Mouse (Mus musculus) stomach, embryonic 16.5 days (tissue): ENCODE results near the gene Rpl13a. TPM values are rescaled to one million over a fixed set of nuclear protein-coding genes. Genes with fewer than 3 reads are reported as not detected.
A peak's percentile ranks its signal among the peaks of the same experiment; 100 is the strongest.

ENCODE experiments used
- ATAC-seq: fragments of 200-750 bp; cut with Nextera tagmentation; 2 replicates; pipeline ENCODE4 v1.8.0; 2017; ENCODE audit warnings: moderate number of reproducible peaks, moderate TSS enrichment; ENCODE audit not compliant: insufficient read depth, low FRiP score
- H3K27ac ChIP-seq: fragments of 300-500 bp; sonication (generic); 2 replicates; pipeline ENCODE4 v1.5.1; 2014; ENCODE audit warnings: low read length
- H3K27me3 ChIP-seq: fragments of 300-500 bp; sonication (generic); 2 replicates; pipeline ENCODE4 v1.6.1; 2014; ENCODE audit warnings: low read length, control low read depth, mixed read lengths; ENCODE audit not compliant: control insufficient read depth, insufficient read depth
- H3K36me3 ChIP-seq: fragments of 300-500 bp; sonication (generic); 2 replicates; pipeline ENCODE4 v1.6.1; 2014; ENCODE audit warnings: low read length; ENCODE audit not compliant: control insufficient read depth, insufficient read depth
- H3K4me1 ChIP-seq: fragments of 300-500 bp; sonication (generic); 2 replicates; pipeline ENCODE4 v1.6.1; 2014; ENCODE audit warnings: low read length, control low read depth, mixed read lengths; ENCODE audit not compliant: control insufficient read depth, insufficient read depth
- H3K4me2 ChIP-seq: fragments of 300-500 bp; sonication (generic); 2 replicates; pipeline ENCODE4 v1.6.1; 2014; ENCODE audit warnings: low read depth, low read length, mixed read lengths
- H3K4me3 ChIP-seq: fragments of 300-500 bp; sonication (generic); replicated peaks from 2 replicates; pipeline ENCODE4 v1.5.1; 2014; ENCODE audit warnings: mild to moderate bottlenecking, low read length
- H3K9ac ChIP-seq: fragments of 300-500 bp; sonication (generic); 2 replicates; pipeline ENCODE4 v1.6.1; 2014; ENCODE audit warnings: low read length
- H3K9me3 ChIP-seq: fragments of 300-500 bp; sonication (generic); replicated peaks from 2 replicates; pipeline ENCODE4 v1.6.1; 2016; ENCODE audit warnings: low read length, control low read depth; ENCODE audit not compliant: control insufficient read depth
- WGBS: fragments of 180-500 bp; shearing (Covaris S2); extraction: QIAGEN DNeasy Blood & Tissue Kit; methylation state at CpG from one replicate; pipeline ENCODE4 v1.1.7; 2014; 5-methylcytosine and 5-hydroxymethylcytosine counted together
- polyA plus RNA-seq: library from polyadenylated mRNA; unstranded; fragments of >200 nt; fragmentation: Nextera tagmentation; extraction: Ambion mirVana; gene quantifications from 2 replicates; pipeline ENCODE4 v1.2.1, GENCODE M21; 2015

Rpl13a gene
- polyA plus RNA-seq, 1 experiment from 2014 or later = 1,332 TPM

GRCm38 (mm10) chr7:45141914-45142313, 13.4 kb upstream of the Rpl13a start:
- H3K27ac ChIP-seq = no peak overlapping the region
- H3K27me3 ChIP-seq = no peaks in the 10 kb centered on the region
- no peaks in the 10 kb centered on the region for H3K9me3 ChIP-seq
- H3K4me3 ChIP-seq = no peak overlapping the region
- 83% methylated on average over 5 of the region's 5 CpGs for WGBS
- 0 out of 2 replicates have a peak, but pooled peaks cover 4% of the 10 kb centered on the region for H3K4me1 ChIP-seq
- H3K9ac ChIP-seq = no peak overlapping the region
- no peaks in the 10 kb centered on the region; the same call in none of the 2 replicates for H3K36me3 ChIP-seq
- H3K4me2 ChIP-seq = no peak overlapping the region
- no peak for ATAC-seq

DNA sequence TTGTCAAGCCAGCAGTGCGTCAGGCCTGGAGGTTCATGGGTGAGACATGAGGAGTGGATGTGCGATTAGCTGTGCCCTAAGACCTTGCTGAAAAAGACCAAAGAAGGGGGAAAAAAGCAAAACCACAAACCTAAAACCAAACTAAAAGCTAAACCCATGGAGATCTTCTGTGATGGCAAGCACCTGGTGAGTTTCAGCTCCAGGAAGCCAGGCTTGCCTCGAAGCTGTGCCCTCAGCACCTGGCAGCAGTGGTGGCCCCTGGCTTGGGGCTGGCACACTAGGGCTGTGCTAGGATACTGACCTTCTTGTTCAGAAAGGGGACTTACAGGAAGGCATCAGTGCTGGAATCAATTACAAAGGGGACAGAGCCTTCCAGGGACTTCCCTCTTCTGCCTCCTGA, 12.8 kb upstream of the Rpl13a start:
- Histone ChIP-seq H3K4me3 (no peak overlapping the region), H3K4me2 (no peak overlapping the region), H3K27me3 (no peaks in the 10 kb centered on the region), H3K4me1 (0 out of 2 replicates have a peak, but pooled peaks cover 4% of the 10 kb centered on the region), H3K9me3 (no peaks in the 10 kb centered on the region), H3K36me3 (no peaks in the 10 kb centered on the region; the same call in none of the 2 replicates), H3K9ac (no peak overlapping the region), H3K27ac (no peak overlapping the region)
- 86% methylated on average over 3 of the region's 3 CpGs for WGBS
- no peak for ATAC-seq

DNA sequence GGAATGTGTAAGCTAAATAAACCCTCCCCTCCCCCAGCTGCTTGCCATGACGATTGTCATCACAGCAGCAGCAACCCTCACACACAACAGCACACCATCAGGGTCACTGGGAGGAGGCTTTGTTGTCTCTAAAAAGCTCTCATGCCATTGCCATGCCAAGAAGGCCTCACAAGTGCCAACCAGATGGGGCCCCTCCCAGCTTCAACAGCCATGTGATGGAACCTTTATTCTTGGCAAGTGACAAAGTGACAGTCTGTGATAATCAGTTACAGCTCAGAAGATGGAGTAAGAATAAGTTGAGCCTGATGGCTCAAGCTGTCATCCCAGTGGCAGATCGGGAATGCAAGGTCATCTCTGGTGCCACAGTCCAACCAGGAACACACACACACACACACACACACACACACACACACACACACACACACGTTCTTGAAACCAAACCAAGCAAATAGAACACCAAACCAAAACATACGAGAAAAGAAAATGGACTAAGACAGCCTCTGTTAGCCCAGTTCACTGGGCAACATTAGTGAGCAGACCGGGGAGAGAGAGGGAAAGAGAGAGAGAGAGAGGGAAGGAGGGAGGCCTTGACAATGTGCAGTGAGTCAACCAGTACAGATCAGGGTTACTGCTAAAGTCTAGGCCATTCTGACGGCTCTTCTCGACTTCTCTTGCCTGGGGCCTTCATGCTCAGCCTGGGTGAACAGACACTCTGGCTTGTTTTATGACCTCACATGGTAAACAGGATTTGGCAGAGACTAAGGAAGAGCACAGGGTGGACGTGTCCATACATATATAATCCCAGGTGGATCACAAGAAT, 11.6 kb upstream of the Rpl13a start:
- no peak overlapping the region for H3K27ac ChIP-seq
- H3K9ac ChIP-seq = no peak overlapping the region
- no peaks in the 10 kb centered on the region; the same call in 1 of the 2 replicates for H3K36me3 ChIP-seq
- H3K4me2 ChIP-seq = no peak overlapping the region
- no peak overlapping the region for H3K4me3 ChIP-seq
- 72% methylated on average over 8 of the region's 8 CpGs for WGBS
- no peak for ATAC-seq
- H3K4me1 ChIP-seq = peaks cover 9% of the 10 kb centered on the region; the same call in 1 of the 2 replicates
- H3K9me3 ChIP-seq = no peaks in the 10 kb centered on the region
- H3K27me3 ChIP-seq = no peaks in the 10 kb centered on the region

- ATAC-seq = no peak
- H3K4me1 ChIP-seq = peaks cover 9% of the 10 kb centered on the region
- 90% methylated on average over 1 of the region's 1 CpGs for WGBS
- H3K4me3 ChIP-seq = no peak overlapping the region
- no peak overlapping the region for H3K27ac ChIP-seq
- no peaks in the 10 kb centered on the region; the same call in 1 of the 2 replicates for H3K36me3 ChIP-seq
- H3K9me3 ChIP-seq = peaks cover 1% of the 10 kb centered on the region; the same call in 1 of the 2 replicates
- no peaks in the 10 kb centered on the region for H3K27me3 ChIP-seq
- H3K4me2 ChIP-seq = no peak overlapping the region
- no peak overlapping the region for H3K9ac ChIP-seq
These were observed 9.8 kb upstream of the Rpl13a start for GRCm38 (mm10) chr7:45138403-45138802.

- Histone ChIP-seq H3K9ac (no peak overlapping the region), H3K9me3 (peaks cover 4% of the 10 kb centered on the region; the same call in 1 of the 2 replicates), H3K4me2 (no peak overlapping the region), H3K27me3 (no peaks in the 10 kb centered on the region), H3K4me1 (peaks cover 9% of the 10 kb centered on the region), H3K4me3 (no peak overlapping the region), H3K27ac (no peak overlapping the region), H3K36me3 (no peaks in the 10 kb centered on the region; the same call in 1 of the 2 replicates)
- ATAC-seq = no peak
- WGBS = 63% methylated on average over 12 of the region's 12 CpGs
These were observed 8.8 kb upstream of the Rpl13a start for GRCm38 (mm10) chr7:45137171-45138006.

DNA sequence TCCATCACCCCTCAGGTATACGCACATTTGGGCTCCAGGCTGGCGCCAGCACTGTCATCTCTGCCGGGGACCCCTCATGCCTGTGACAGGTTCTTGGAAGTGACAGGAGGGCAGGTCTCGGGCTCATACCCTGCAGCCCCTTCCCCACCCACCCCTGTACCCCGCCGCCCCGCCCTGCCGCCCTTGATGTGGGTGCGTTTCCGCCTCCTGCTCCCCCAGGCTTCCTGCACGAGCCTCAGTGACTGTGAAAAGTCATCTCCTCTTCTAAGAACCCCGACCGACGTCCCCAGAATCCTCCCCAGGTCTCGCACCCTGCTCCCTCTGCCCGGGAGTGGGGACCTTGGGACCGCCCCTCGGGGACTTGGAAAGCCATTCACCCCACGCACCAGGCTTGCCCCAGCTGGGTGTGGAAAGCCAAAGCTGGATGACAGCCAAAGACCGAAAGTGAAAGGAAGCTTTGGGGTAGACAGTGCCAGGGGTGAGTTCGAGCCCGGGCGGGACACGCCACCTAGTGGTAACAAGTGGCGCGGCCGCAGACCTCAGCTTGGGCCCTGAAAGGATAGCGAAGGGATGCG, 7.5 kb upstream of the Rpl13a start, which contains the start of the genes Gm45713 and Flt3l:
Gene Gm45713 (minus strand): TSS at position 239 of the 575 bp plus-strand sequence.
Gene Flt3l (minus strand): TSS at position 440 of the 575 bp plus-strand sequence.
- Histone ChIP-seq H3K27me3 (no peaks in the 10 kb centered on the region), H3K9ac (peak within 1 kb of the TSS; percentile 84), H3K9me3 (peaks cover 4% of the 10 kb centered on the region; the same call in 1 of the 2 replicates), H3K4me1 (peaks cover 9% of the 10 kb centered on the region), H3K4me2 (peak within 1 kb of the TSS; percentile 81), H3K27ac (no peak within 1 kb of the TSS), H3K36me3 (no peaks in the 10 kb centered on the region; the same call in 1 of the 2 replicates), H3K4me3 (peak within 1 kb of the TSS; percentile 75)
- WGBS = 3% methylated on average over 29 of the region's 29 CpGs
- ATAC-seq = peak; percentile 84

DNA sequence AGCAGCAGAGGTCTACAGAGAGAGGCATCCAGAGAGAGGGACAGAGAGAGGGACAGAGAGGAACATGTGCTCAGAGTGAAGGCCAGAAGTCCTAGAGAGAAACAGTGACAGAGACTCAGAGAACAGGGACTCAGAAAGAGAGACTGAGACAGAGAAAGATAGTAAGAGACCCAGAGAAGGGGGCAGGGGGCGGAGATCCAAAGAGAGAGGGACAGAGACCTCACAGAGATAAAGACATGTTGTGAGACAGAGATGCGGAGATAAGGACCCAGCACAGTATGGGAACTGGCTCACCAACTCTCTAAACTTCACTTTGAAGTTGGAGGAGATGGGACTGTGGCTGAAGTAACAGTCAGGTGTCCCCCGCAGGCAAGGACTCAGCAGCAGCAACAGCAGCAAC, 6.8 kb upstream of the Rpl13a start:
- peak overlapping the region; percentile 75 for H3K4me3 ChIP-seq
- ATAC-seq = no peak
- WGBS = 77% methylated on average over 3 of the region's 3 CpGs
- peaks cover 4% of the 10 kb centered on the region; the same call in 1 of the 2 replicates for H3K9me3 ChIP-seq
- H3K27ac ChIP-seq = no peak overlapping the region
- no peaks in the 10 kb centered on the region; the same call in 1 of the 2 replicates for H3K36me3 ChIP-seq
- no peak overlapping the region; the same call in 1 of the 2 replicates for H3K9ac ChIP-seq
- H3K27me3 ChIP-seq = no peaks in the 10 kb centered on the region
- peaks cover 9% of the 10 kb centered on the region for H3K4me1 ChIP-seq
- peak overlapping the region; percentile 81 for H3K4me2 ChIP-seq

GRCm38 (mm10) chr7:45134544-45135026, 6.0 kb upstream of the Rpl13a start:
- peaks cover 4% of the 10 kb centered on the region; the same call in 1 of the 2 replicates for H3K9me3 ChIP-seq
- 0 out of 2 replicates have a peak, but pooled peaks have one; percentile 12 for ATAC-seq
- H3K4me2 ChIP-seq = no peak overlapping the region
- H3K4me1 ChIP-seq = peaks cover 12% of the 10 kb centered on the region
- H3K27ac ChIP-seq = no peak overlapping the region
- H3K27me3 ChIP-seq = no peaks in the 10 kb centered on the region
- H3K4me3 ChIP-seq = no peak overlapping the region
- no peaks in the 10 kb centered on the region; the same call in 1 of the 2 replicates for H3K36me3 ChIP-seq
- 13% methylated on average over 12 of the region's 12 CpGs for WGBS
- no peak overlapping the region for H3K9ac ChIP-seq
